Mouse (Mus musculus): ENCODE measurements at regions not wholly inside any gene's neighbourhood (a gene's known extent, or its start where the extent isn't known, plus 50 kb on each side); places are given as distances from the start of the nearest gene placed in this dataset.

DNA sequence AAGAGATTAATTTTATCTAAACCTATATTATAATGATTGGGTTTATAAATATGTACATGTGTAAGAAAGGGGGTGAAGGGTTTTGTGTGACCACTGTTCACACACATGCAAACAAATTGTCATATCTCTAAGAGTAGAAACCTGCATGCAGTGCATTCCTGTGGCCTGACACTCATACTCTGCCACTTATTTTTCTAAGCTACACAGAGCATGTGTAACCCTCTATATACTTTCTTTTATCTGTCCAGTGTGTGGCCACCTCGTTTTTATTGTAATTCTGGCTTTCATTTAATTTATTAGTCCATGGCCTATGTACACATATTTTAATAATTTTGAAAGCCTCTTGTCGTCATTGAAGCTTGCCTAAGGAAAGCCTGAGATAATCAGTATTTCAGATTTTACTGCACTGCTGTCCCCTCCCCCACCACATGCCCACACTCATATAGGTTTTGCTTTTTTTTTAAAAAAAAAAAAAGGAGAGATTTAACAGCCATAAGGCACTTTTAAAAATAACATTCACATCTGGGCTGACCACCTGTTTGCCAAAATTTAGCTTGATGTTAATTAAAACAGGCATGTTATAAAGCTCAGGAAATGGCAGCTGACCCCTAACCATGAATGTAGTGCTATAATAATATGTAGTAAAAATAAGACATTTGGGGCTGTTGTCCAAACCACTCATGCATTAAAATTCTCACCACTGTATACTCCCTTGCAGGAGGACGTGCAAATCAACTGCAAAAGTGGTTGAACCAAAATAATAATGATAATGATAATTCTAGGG lies 410.7 kb upstream of the Clint1 start:
- no peaks in the 10 kb centered on the region for H3K36me3 ChIP-seq (ENCODE audit: control insufficient read depth, insufficient read depth, low read length, poor library complexity, severe bottlenecking)
- no peaks in the 10 kb centered on the region for H3K9me3 ChIP-seq (ENCODE audit: control insufficient read depth, insufficient read depth, low read depth, low read length)
- DNase-seq (ENCODE audit: low read depth, low spot score) = no peak
- in situ Hi-C loops (cut with MboI; ENCODE audit: low sequenced_read_pairs in 2 of 2, unreplicated experiment in 2 of 2) = no loop called here
- H3K9ac ChIP-seq (ENCODE audit: insufficient read depth, low read depth, low read length, poor library complexity, severe bottlenecking) = no peak overlapping the region
- H3K4me1 ChIP-seq (ENCODE audit: control insufficient read depth in 2 of 2, insufficient read depth in 2 of 2, low read length in 2 of 2, poor library complexity in 1 of 2) = no peaks in the 10 kb centered on the region
- no peak overlapping the region for H3K27ac ChIP-seq (ENCODE audit: insufficient read depth, low read depth, low read length, poor library complexity, severe bottlenecking)
- H3K4me3 ChIP-seq (ENCODE audit: insufficient read depth in 1 of 2, low read depth in 1 of 2, low read length in 2 of 2, poor library complexity in 1 of 2, severe bottlenecking in 1 of 2) = no peak overlapping the region
- TF ChIP-seq ZNF384 (IDR thresholded peaks at IDR 0.05; ENCODE audit: low read depth, low read length) (no peak), HCFC1 (IDR thresholded peaks at IDR 0.05; ENCODE audit: borderline replicate concordance, insufficient read depth, low read length) (no peak), ZC3H11A (IDR thresholded peaks at IDR 0.05; ENCODE audit: borderline replicate concordance, low read depth, low read length) (no peak), CHD2 (IDR thresholded peaks at IDR 0.05; ENCODE audit: low read depth, low read length) (no peak), MAFK (IDR thresholded peaks at IDR 0.05; ENCODE audit: insufficient read depth, low read depth, low read length) (no peak)

DNA sequence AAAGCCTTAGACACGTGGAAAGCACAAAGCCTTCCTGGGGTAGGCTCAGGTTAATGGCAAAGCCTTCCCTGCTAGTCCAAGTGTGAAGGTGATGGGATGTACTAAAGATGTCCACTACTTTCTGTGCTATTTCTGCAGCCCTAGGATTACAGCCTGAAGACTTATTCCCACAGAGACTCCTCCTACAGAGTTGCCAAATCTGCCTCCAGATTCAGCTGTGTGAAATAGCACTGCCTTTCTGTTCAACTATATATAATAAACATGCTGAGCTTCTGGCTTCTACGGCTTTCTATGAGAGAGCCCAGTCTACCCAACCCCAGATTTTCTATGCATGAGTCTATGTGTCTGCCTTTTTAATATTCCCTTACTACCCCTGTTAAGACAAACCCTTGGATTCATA lies 405.3 kb upstream of the Clint1 start:
- TF ChIP-seq CHD2 (IDR thresholded peaks at IDR 0.05; ENCODE audit: low read depth, low read length) (no peak), ZNF384 (IDR thresholded peaks at IDR 0.05; ENCODE audit: low read depth, low read length) (no peak), HCFC1 (IDR thresholded peaks at IDR 0.05; ENCODE audit: borderline replicate concordance, insufficient read depth, low read length) (no peak), ZC3H11A (IDR thresholded peaks at IDR 0.05; ENCODE audit: borderline replicate concordance, low read depth, low read length) (no peak), MAFK (IDR thresholded peaks at IDR 0.05; ENCODE audit: insufficient read depth, low read depth, low read length) (no peak)
- in situ Hi-C loops (cut with MboI; ENCODE audit: low sequenced_read_pairs in 2 of 2, unreplicated experiment in 2 of 2) = no loop called here

GRCm38 (mm10) chr11:45454234-45454633 lies 397.6 kb upstream of the Clint1 start:
- DNase-seq (ENCODE audit: low read depth, low spot score) = no peak
- Histone ChIP-seq H3K9ac (ENCODE audit: insufficient read depth, low read depth, low read length, poor library complexity, severe bottlenecking) (no peak overlapping the region), H3K36me3 (ENCODE audit: control insufficient read depth, insufficient read depth, low read length, poor library complexity, severe bottlenecking) (no peaks in the 10 kb centered on the region), H3K4me1 (ENCODE audit: control insufficient read depth in 2 of 2, insufficient read depth in 2 of 2, low read length in 2 of 2, poor library complexity in 1 of 2) (no peaks in the 10 kb centered on the region), H3K27ac (ENCODE audit: insufficient read depth, low read depth, low read length, poor library complexity, severe bottlenecking) (no peak overlapping the region), H3K9me3 (ENCODE audit: control insufficient read depth, insufficient read depth, low read depth, low read length) (no peaks in the 10 kb centered on the region), H3K4me3 (ENCODE audit: insufficient read depth in 1 of 2, low read depth in 1 of 2, low read length in 2 of 2, poor library complexity in 1 of 2, severe bottlenecking in 1 of 2) (no peak overlapping the region)
- in situ Hi-C loops (cut with MboI; ENCODE audit: low sequenced_read_pairs in 2 of 2, unreplicated experiment in 2 of 2) = no loop called here
- TF ChIP-seq HCFC1 (IDR thresholded peaks at IDR 0.05; ENCODE audit: borderline replicate concordance, insufficient read depth, low read length) (no peak), ZC3H11A (IDR thresholded peaks at IDR 0.05; ENCODE audit: borderline replicate concordance, low read depth, low read length) (no peak), ZNF384 (IDR thresholded peaks at IDR 0.05; ENCODE audit: low read depth, low read length) (no peak), CHD2 (IDR thresholded peaks at IDR 0.05; ENCODE audit: low read depth, low read length) (no peak), MAFK (IDR thresholded peaks at IDR 0.05; ENCODE audit: insufficient read depth, low read depth, low read length) (no peak)

More for the DNA sequence above, 405.3 kb upstream of the Clint1 start:
- DNase-seq (ENCODE audit: low read depth, low spot score) = no peak
- H3K9me3 ChIP-seq (ENCODE audit: control insufficient read depth, insufficient read depth, low read depth, low read length) = no peaks in the 10 kb centered on the region
- H3K4me1 ChIP-seq (ENCODE audit: control insufficient read depth in 2 of 2, insufficient read depth in 2 of 2, low read length in 2 of 2, poor library complexity in 1 of 2) = no peaks in the 10 kb centered on the region
- no peak overlapping the region for H3K9ac ChIP-seq (ENCODE audit: insufficient read depth, low read depth, low read length, poor library complexity, severe bottlenecking)
- no peak overlapping the region for H3K27ac ChIP-seq (ENCODE audit: insufficient read depth, low read depth, low read length, poor library complexity, severe bottlenecking)
- no peak overlapping the region for H3K4me3 ChIP-seq (ENCODE audit: insufficient read depth in 1 of 2, low read depth in 1 of 2, low read length in 2 of 2, poor library complexity in 1 of 2, severe bottlenecking in 1 of 2)
- no peaks in the 10 kb centered on the region for H3K36me3 ChIP-seq (ENCODE audit: control insufficient read depth, insufficient read depth, low read length, poor library complexity, severe bottlenecking)

GRCm38 (mm10) chr11:45454933-45455332 lies 396.9 kb upstream of the Clint1 start:
- H3K9me3 ChIP-seq (ENCODE audit: control insufficient read depth, insufficient read depth, low read depth, low read length) = no peaks in the 10 kb centered on the region
- no peaks in the 10 kb centered on the region for H3K36me3 ChIP-seq (ENCODE audit: control insufficient read depth, insufficient read depth, low read length, poor library complexity, severe bottlenecking)
- H3K4me3 ChIP-seq (ENCODE audit: insufficient read depth in 1 of 2, low read depth in 1 of 2, low read length in 2 of 2, poor library complexity in 1 of 2, severe bottlenecking in 1 of 2) = no peak overlapping the region
- H3K9ac ChIP-seq (ENCODE audit: insufficient read depth, low read depth, low read length, poor library complexity, severe bottlenecking) = no peak overlapping the region
- TF ChIP-seq ZNF384 (IDR thresholded peaks at IDR 0.05; ENCODE audit: low read depth, low read length) = no peak
- no peak for TF ChIP-seq CHD2 (IDR thresholded peaks at IDR 0.05; ENCODE audit: low read depth, low read length)
- no peak for TF ChIP-seq HCFC1 (IDR thresholded peaks at IDR 0.05; ENCODE audit: borderline replicate concordance, insufficient read depth, low read length)
- no peak for TF ChIP-seq MAFK (IDR thresholded peaks at IDR 0.05; ENCODE audit: insufficient read depth, low read depth, low read length)
- no peak for TF ChIP-seq ZC3H11A (IDR thresholded peaks at IDR 0.05; ENCODE audit: borderline replicate concordance, low read depth, low read length)
- in situ Hi-C loops (cut with MboI; ENCODE audit: low sequenced_read_pairs in 2 of 2, unreplicated experiment in 2 of 2) = no loop called here
- H3K27ac ChIP-seq (ENCODE audit: insufficient read depth, low read depth, low read length, poor library complexity, severe bottlenecking) = no peak overlapping the region
- H3K4me1 ChIP-seq (ENCODE audit: control insufficient read depth in 2 of 2, insufficient read depth in 2 of 2, low read length in 2 of 2, poor library complexity in 1 of 2) = no peaks in the 10 kb centered on the region
- no peak for DNase-seq (ENCODE audit: low read depth, low spot score)
